Mouse (Mus musculus): ENCODE measurements at regions not wholly inside any gene's neighbourhood (a gene's known extent, or its start where the extent isn't known, plus 50 kb on each side); places are given as distances from the start of the nearest gene placed in this dataset.

DNA sequence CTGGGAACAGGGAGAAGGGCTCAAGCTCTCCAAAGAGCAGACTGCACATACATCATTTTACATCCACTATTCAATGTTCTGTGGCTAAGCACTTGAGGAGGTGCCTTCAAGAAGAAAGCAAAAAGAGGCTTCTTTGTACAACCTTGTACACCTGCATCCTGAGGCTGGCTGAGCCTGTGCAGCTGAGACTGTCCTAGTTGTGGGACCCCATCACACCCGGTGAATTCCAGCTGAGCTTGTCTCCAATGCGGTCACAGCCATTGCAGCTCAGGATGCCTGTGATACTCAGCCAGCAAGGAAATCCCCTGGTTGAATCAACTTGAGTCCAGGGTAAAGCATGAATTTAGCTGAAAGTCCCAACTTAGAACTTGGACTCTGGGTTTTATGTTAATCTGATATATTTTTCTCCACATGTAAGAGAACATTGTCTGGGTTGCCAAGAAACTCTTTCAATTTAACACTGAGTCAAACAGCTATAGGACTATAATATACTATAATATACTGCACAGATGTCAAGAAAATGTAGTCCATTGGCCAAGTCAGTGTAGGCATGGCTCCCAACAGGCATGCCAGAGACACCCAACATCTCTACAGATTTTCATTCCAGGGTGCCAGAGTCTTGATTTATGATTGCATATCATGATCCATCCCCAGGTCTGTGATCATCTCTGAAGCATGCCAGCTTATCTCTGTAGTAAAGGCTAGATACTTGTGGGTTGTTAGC, 599.2 kb downstream of the Pard3 start:
- peak in 1 of 2 experiments; percentile 11 for DNase-seq (ENCODE audit: low spot score in 2 of 2)

GRCm38 (mm10) chr8:127666606-127667005, 602.9 kb downstream of the Pard3 start:
- DNase-seq (ENCODE audit: low spot score in 2 of 2), result no peak

DNA sequence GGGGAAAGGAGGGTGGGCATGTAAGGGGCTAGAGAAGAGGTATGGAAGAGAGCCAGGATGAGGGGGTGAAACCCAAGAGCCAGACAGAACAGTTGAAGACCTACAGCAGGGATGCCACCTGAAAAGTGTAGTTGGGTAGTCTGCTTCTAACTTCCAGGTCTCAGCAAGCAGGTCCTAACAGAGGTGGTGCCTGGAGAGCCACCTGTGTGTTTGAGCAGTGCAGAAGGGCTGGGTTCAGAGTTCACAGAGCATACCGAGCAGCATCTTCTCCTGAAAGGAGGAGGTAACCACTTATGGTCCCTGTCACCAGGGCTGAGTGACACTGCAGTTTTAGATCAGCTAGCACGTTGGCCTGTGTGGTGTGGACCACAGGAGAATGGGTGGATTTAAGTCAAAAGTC, 605.3 kb downstream of the Pard3 start:
- no peak for DNase-seq (ENCODE audit: low spot score in 2 of 2)

- no peak for DNase-seq (ENCODE audit: low spot score in 2 of 2)
These were observed 610.4 kb downstream of the Pard3 start for GRCm38 (mm10) chr8:127674063-127674462.

GRCm38 (mm10) chr8:127675377-127675776, 611.7 kb downstream of the Pard3 start:
- DNase-seq (ENCODE audit: low spot score in 2 of 2), result peak; percentile 19 to 48

- no peak for DNase-seq (ENCODE audit: low spot score in 2 of 2)
These were observed 616.5 kb downstream of the Pard3 start for GRCm38 (mm10) chr8:127680205-127680604.

DNA sequence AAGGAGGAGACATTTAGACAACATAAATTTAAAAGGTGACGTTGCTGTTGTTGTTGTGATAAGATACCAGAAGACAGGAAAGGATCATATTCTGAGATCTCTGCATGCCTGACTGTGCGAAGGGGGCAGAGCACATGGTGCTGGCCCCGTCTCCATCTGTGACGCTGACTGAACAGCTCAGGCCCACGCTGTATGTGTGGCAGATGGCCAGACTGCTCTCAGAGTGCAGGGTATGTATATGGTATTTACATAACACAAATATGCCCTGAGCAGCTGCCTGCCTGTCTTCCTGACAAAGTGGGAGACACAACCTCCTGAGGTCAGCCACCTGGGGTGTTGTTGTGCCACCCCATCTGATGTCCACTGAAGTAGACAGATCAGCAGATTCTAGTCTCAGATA, 620.5 kb downstream of the Pard3 start:
- peak; percentile 41 to 61 for DNase-seq (ENCODE audit: low spot score in 2 of 2)

GRCm38 (mm10) chr8:127690792-127691191, 627.1 kb downstream of the Pard3 start:
- DNase-seq (ENCODE audit: low spot score in 2 of 2), result no peak

DNA sequence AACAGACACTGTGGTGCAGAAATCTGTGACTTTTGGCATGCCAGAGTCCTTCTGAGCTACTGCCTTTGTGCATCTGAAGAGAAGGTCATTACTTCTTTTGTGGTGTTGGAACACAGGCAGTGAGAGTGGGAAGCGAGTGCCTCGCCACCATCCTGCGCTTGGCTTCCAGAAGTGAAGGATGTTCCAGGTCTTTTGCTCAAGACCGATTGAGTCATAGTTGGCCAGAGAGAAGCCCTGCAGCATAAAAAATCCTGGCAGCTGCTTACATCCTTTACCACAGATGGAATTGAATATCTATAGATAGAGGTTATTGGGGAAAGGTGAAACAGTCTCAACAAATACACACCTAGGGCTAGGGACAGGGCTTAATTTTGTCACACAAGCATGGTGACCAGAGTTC, 634.7 kb downstream of the Pard3 start:
- peak in 1 of 2 experiments; percentile 15 for DNase-seq (ENCODE audit: low spot score in 2 of 2)

- DNase-seq (ENCODE audit: low spot score in 2 of 2), result no peak
These were observed 640.7 kb downstream of the Pard3 start for GRCm38 (mm10) chr8:127704406-127704805.

DNA sequence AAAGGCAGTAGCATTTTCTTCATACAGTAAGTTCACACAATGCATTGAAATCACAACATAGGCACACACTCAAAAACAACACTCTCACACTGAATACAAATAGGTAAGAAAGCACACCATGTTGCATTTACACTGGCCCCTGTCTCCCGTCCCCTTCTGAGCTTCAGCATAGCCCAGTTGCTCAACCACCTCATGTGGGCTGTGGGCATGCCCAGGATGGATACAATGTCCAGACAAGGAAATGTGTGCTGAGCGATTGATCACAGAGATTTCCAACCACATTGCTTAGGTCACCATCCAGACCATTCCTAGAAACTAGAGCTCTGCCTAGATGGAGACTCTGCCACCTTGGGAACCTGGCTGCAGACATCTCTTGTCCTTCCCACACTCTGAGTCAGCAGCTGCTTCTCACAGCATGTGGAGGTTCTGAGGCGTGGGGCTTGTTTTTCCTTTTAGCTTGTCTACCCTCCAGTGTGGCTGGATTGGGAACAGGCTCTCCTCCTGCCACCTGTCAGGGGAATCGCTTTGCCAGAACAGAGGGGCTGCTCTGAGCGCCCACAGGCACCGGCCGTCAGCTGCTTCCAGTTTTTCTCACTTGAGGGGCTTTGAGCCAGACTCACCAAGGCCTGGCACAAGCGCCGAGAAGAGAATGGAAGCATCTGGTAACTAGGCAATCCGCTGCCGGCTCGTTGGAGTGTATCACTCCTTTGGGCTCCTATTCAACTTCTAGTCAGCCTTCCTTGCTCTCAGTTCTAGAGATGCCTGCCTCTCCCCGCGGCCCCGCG, 642.5 kb downstream of the Pard3 start:
- DNase-seq (ENCODE audit: low spot score in 2 of 2), result peak; percentile 77 to 84

DNA sequence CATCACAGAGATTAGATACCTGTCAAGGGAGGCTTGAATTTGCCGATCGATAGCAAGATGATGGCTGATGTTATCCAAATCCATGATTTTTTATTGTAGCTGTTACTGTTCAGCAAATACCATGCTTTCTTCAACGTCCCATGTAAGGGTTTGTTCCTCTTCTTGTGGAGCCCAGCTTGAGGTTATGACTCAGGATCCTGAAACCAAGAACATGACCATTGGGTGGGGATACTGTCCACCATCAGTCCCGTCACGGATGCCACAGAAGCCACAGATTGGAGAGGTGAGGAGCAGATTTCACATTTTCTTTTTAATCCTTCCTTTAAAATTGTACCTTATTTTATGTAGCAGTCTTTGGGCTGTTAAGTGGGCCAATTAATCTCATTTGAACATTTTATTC, 645.7 kb downstream of the Pard3 start:
- no peak for DNase-seq (ENCODE audit: low spot score in 2 of 2)

- DNase-seq (ENCODE audit: low spot score in 2 of 2), result no peak
These were observed 643.3 kb upstream of the Nrp1 start for GRCm38 (mm10) chr8:127715097-127715496.

- no peak for DNase-seq (ENCODE audit: low spot score in 2 of 2)
These were observed 640.4 kb upstream of the Nrp1 start for GRCm38 (mm10) chr8:127717969-127718368.

DNA sequence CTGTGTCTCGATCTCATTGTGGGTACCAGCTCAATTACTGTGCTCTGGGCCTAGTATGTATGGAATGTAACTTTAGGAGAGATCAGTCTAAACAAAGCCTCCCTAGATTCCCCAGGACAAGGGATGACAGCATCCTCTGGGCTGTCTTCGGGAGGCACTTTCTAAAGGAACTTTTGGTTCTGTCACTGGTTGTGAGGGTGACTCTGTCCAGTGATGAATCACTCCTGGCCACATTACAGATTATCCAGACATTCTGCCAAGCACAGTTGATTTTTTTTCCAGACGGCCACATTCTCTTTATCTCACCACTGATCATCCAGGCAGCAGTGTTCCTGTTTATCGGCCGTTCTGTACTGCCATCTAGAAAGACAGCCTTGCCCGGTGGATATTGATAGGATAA, 638.5 kb upstream of the Nrp1 start:
- DNase-seq (ENCODE audit: low spot score in 2 of 2), result no peak

DNA sequence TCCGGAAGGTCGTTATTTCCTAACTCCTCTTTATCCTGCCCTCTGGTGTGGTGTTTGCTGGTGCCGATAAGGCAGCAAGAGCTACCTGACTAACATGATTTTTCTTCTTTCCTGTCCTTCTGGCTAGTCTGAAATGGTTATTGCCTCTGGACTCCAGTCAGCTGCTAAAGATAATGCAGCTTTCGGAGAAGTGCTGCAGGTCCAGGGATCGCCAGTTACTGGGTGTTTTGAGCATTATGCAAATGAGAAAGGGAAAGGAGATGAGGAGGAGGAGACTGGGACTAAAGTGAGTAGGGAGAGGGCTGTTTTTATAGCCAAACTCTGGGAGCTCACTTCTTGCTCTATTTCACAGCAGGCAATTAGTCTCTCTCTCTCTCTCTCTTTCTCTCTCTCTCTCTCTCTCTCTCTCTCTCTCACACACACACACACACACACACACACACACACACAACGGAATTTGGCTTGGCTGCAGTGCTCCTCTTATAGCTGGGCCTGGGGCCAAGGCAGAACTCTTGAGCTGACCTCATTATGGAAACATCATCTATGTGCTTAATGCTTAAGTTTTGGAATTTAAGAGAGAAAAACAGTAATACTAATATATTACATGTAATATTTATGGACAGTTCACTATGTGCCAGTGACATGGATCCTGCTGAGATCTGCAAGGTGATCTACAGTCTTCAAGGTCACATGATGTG, 637.7 kb upstream of the Nrp1 start:
- DNase-seq (ENCODE audit: low spot score in 2 of 2), result no peak

DNA sequence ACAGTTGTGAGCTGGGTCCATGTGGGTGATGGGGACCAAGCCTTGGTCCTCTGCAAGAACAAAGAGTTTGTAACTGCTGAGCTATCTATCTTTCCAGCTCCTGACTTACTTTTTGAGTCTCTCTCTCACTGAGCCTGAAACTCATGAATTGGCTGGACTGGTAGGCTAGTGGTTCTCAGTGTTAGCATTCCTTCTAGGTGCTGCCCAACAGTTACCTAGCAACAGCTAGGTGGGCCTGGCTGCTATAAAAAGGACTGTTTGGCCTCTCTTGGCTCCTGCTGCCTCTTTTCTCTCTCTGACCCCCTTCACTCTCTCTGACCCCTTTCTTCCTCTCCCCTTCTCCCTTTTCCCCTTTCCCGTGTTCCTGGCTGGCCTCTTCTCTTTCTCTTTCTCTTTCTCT, 636.8 kb upstream of the Nrp1 start:
- DNase-seq (ENCODE audit: low spot score in 2 of 2), result no peak

DNA sequence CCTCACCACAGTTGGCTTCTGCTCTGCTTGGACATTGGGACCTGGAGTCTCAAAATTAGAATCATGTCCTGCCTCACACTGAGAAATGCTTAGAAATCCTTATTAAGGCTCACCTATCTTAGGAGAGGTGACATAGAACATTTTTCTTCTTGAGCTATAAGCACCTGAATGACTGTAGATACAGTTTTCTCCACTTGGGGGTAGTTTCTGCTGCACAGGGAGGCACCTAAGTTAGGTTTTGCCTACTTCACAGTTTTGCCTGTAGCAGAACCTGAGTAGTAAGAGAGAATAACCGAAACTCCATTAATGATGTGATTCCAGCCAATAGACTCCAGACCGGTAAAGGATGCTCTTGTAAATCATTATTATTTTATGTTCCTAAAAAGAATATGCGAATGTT, 624.3 kb upstream of the Nrp1 start:
- no peak for DNase-seq (ENCODE audit: low spot score in 2 of 2)

- DNase-seq (ENCODE audit: low spot score in 2 of 2), result no peak
These were observed 616.2 kb upstream of the Nrp1 start for GRCm38 (mm10) chr8:127742236-127742635.

- DNase-seq (ENCODE audit: low spot score in 2 of 2), result no peak
These were observed 613.2 kb upstream of the Nrp1 start for GRCm38 (mm10) chr8:127745221-127745620.

- DNase-seq (ENCODE audit: low spot score in 2 of 2), result no peak
These were observed 611.9 kb upstream of the Nrp1 start for GRCm38 (mm10) chr8:127746456-127746855.

GRCm38 (mm10) chr8:127752871-127753270, 605.5 kb upstream of the Nrp1 start:
- no peak for DNase-seq (ENCODE audit: low spot score in 2 of 2)
